Mouse (Mus musculus) stomach, postnatal 0 days (tissue): Measurements from ENCODE around the gene Zfp28. TPM values are rescaled to one million over a fixed set of nuclear protein-coding genes. Genes with fewer than 3 reads are reported as not detected.

Experiments used
- ATAC-seq: fragments of 200-750 bp; cut with Nextera tagmentation; 2 replicates; pipeline ENCODE4 v1.8.0; 2017; ENCODE audit not compliant: low FRiP score, low TSS enrichment
- DNase-seq: peaks from one replicate; pipeline ENCODE4 v3.0.0-alpha.2; 2016; ENCODE audit warnings: low spot score
- H3K27ac ChIP-seq: fragments of 300-500 bp; sonication (generic); replicated peaks from 2 replicates; pipeline ENCODE4 v1.5.1; 2014; ENCODE audit warnings: mild to moderate bottlenecking, control low read depth
- H3K27me3 ChIP-seq: fragments of 300-500 bp; sonication (generic); 2 replicates; pipeline ENCODE4 v1.6.1; 2014; ENCODE audit warnings: low read length; ENCODE audit not compliant: control insufficient read depth, insufficient read depth
- H3K36me3 ChIP-seq: fragments of 300-500 bp; sonication (generic); 2 replicates; pipeline ENCODE4 v1.6.1; 2014; ENCODE audit warnings: low read length, mixed read lengths; ENCODE audit not compliant: control insufficient read depth, insufficient read depth
- H3K4me1 ChIP-seq: fragments of 300-500 bp; sonication (generic); replicated peaks from 2 replicates; pipeline ENCODE4 v1.6.1; 2014; ENCODE audit warnings: antibody characterized with exemption; ENCODE audit not compliant: control insufficient read depth, insufficient read depth
- H3K4me2 ChIP-seq: fragments of 300-500 bp; sonication (generic); replicated peaks from 2 replicates; pipeline ENCODE4 v1.6.1; 2014; ENCODE audit warnings: low read depth, mild to moderate bottlenecking, control low read depth, moderate library complexity
- H3K4me3 ChIP-seq: fragments of 300-500 bp; sonication (generic); 2 replicates; pipeline ENCODE4 v1.5.1; 2014; ENCODE audit warnings: low read depth, low read length, control low read depth
- H3K9ac ChIP-seq: fragments of 300-500 bp; sonication (generic); 2 replicates; pipeline ENCODE4 v1.6.1; 2014; ENCODE audit warnings: mild to moderate bottlenecking, low read length, control low read depth, mixed read lengths
- H3K9me3 ChIP-seq: fragments of 300-500 bp; sonication (generic); 2 replicates; pipeline ENCODE4 v1.6.1; 2016; ENCODE audit warnings: low read length; ENCODE audit not compliant: control insufficient read depth
- CTCF ChIP-seq: IDR thresholded peaks from 2 replicates; pipeline ENCODE4 v1.5.1; 2016; ENCODE audit warnings: antibody characterized with exemption, low read depth, mild to moderate bottlenecking, moderate library complexity
- EP300 ChIP-seq: optimal IDR thresholded peaks from 2 replicates; pipeline ENCODE3; 2016; ENCODE audit warnings: antibody characterized with exemption
- WGBS: fragments of 180-500 bp; shearing (Covaris S2); extraction: QIAGEN DNeasy Blood & Tissue Kit; methylation state at CpG from one replicate; pipeline ENCODE4 v1.1.7; 2014; 5-methylcytosine and 5-hydroxymethylcytosine counted together
- polyA plus RNA-seq: library from polyadenylated mRNA; unstranded; fragments of >200 nt; fragmentation: Nextera tagmentation; extraction: Ambion mirVana; gene quantifications from 2 replicates; pipeline ENCODE4 v1.2.1, GENCODE M21; 2015

The Zfp28 gene
- polyA plus RNA-seq, 1 experiment from 2014 or later = 2.4 TPM

GRCm38 (mm10) chr7:6360477-6361060 lies 22.5 kb upstream of the Zfp28 start:
- WGBS = 12% methylated on average over 9 of the region's 9 CpGs
- no peak overlapping the region for H3K4me2 ChIP-seq
- H3K4me3 ChIP-seq = no peak overlapping the region
- ATAC-seq (no peak), DNase-seq (peak; percentile 40)
- 0 out of 2 replicates have a peak, but pooled peaks cover 2% of the 10 kb centered on the region for H3K4me1 ChIP-seq
- no peak for TF ChIP-seq EP300
- no peak for TF ChIP-seq CTCF
- no peak overlapping the region for H3K9ac ChIP-seq
- H3K9me3 ChIP-seq = no peaks in the 10 kb centered on the region
- H3K27me3 ChIP-seq = no peaks in the 10 kb centered on the region
- no peak overlapping the region for H3K27ac ChIP-seq
- H3K36me3 ChIP-seq = no peaks in the 10 kb centered on the region

- DNase-seq (no peak), ATAC-seq (no peak)
- WGBS = 21% methylated on average over 7 of the region's 7 CpGs
- H3K27ac ChIP-seq = peak overlapping the region; percentile 86
- no peaks in the 10 kb centered on the region for H3K9me3 ChIP-seq
- no peaks in the 10 kb centered on the region for H3K27me3 ChIP-seq
- H3K9ac ChIP-seq = peak overlapping the region; percentile 48
- TF ChIP-seq EP300 (no peak), CTCF (no peak)
- H3K4me2 ChIP-seq = peak overlapping the region; percentile 62
- peak overlapping the region; percentile 46 for H3K4me3 ChIP-seq
- 0 out of 2 replicates have a peak, but pooled peaks cover 2% of the 10 kb centered on the region for H3K4me1 ChIP-seq
- H3K36me3 ChIP-seq = no peaks in the 10 kb centered on the region
Measured at GRCm38 (mm10) chr7:6361756-6362155, 21.3 kb upstream of the Zfp28 start.

GRCm38 (mm10) chr7:6362268-6363046 lies 20.6 kb upstream of the Zfp28 start:
- no peaks in the 10 kb centered on the region for H3K27me3 ChIP-seq
- peak; percentile 96 for ATAC-seq
- DNase-seq = peak; percentile 100
- 1% methylated on average over 38 of the region's 38 CpGs for WGBS
- peak overlapping the region; percentile 70 for H3K4me2 ChIP-seq
- no peak for TF ChIP-seq CTCF
- TF ChIP-seq EP300 = no peak
- peak overlapping the region; percentile 48 for H3K9ac ChIP-seq
- H3K4me3 ChIP-seq = peak overlapping the region; percentile 54
- H3K9me3 ChIP-seq = no peaks in the 10 kb centered on the region
- peak overlapping the region; percentile 86 for H3K27ac ChIP-seq
- H3K36me3 ChIP-seq = no peaks in the 10 kb centered on the region
- 0 out of 2 replicates have a peak, but pooled peaks cover 2% of the 10 kb centered on the region for H3K4me1 ChIP-seq

GRCm38 (mm10) chr7:6363047-6363488 lies 20.0 kb upstream of the Zfp28 start, which contains the start of gene Zfp78:
Gene Zfp78, plus strand, starts transcription at chr7:6363280.
- peak within 1 kb of the TSS; percentile 86 for H3K27ac ChIP-seq
- H3K4me1 ChIP-seq = 0 out of 2 replicates have a peak, but pooled peaks cover 2% of the 10 kb centered on the region
- WGBS = under 1% methylated on average over 23 of the region's 23 CpGs
- DNase-seq = peak; percentile 88
- TF ChIP-seq EP300 (no peak), CTCF (peak; percentile 67)
- H3K9ac ChIP-seq = peak within 1 kb of the TSS; percentile 63
- no peaks in the 10 kb centered on the region for H3K27me3 ChIP-seq
- H3K36me3 ChIP-seq = no peaks in the 10 kb centered on the region
- peak within 1 kb of the TSS; percentile 70 for H3K4me2 ChIP-seq
- peak within 1 kb of the TSS; percentile 54 for H3K4me3 ChIP-seq
- H3K9me3 ChIP-seq = no peaks in the 10 kb centered on the region
- peak; percentile 84 for ATAC-seq

GRCm38 (mm10) chr7:6364761-6365160 lies 18.3 kb upstream of the Zfp28 start:
- no peak overlapping the region for H3K4me3 ChIP-seq
- 0 out of 2 replicates have a peak, but pooled peaks cover 2% of the 10 kb centered on the region for H3K4me1 ChIP-seq
- H3K36me3 ChIP-seq = no peaks in the 10 kb centered on the region
- H3K27me3 ChIP-seq = no peaks in the 10 kb centered on the region
- ATAC-seq (no peak), DNase-seq (no peak)
- no peaks in the 10 kb centered on the region for H3K9me3 ChIP-seq
- no peak overlapping the region for H3K27ac ChIP-seq
- H3K4me2 ChIP-seq = no peak overlapping the region
- 53% methylated on average over 1 of the region's 1 CpGs for WGBS
- H3K9ac ChIP-seq = no peak overlapping the region
- no peak for TF ChIP-seq EP300
- no peak for TF ChIP-seq CTCF
